Mouse (Mus musculus) thymus, postnatal 10 days (tissue): ENCODE data around the gene Vwa5a.

Experiments used
- DNase-seq, 2 experiments: peaks; one replicate each; pipeline ENCODE4 v3.0.0; 2021; ENCODE audit warnings: low spot score in 2 of 2

Vwa5a gene

GRCm38 (mm10) chr9:38718102-38718501 is at the start of gene Vwa5a:
TSS of gene Vwa5a (plus strand) at chr9:38718268.
- DNase-seq: no peak

- DNase-seq: no peak
Observed at GRCm38 (mm10) chr9:38672887-38673286, 45.2 kb upstream of the Vwa5a start.

GRCm38 (mm10) chr9:38674501-38674900 is 43.6 kb upstream of the Vwa5a start, which contains the start of gene Olfr918:
TSS of gene Olfr918 (minus strand) at chr9:38674601.
- DNase-seq: no peak

- no peak for DNase-seq
Observed at GRCm38 (mm10) chr9:38718927-38719441, 916 bp downstream of the Vwa5a start.

- DNase-seq: no peak
Observed at GRCm38 (mm10) chr9:38724044-38724443, 6.0 kb downstream of the Vwa5a start.

GRCm38 (mm10) chr9:38728218-38728617 is 10.2 kb downstream of the Vwa5a start:
- DNase-seq: no peak

- no peak for DNase-seq
Observed at GRCm38 (mm10) chr9:38741408-38741807, 23.3 kb downstream of the Vwa5a start.

GRCm38 (mm10) chr9:38744619-38745315 is 26.7 kb downstream of the Vwa5a start:
- no peak for DNase-seq

- no peak for DNase-seq
Observed at GRCm38 (mm10) chr9:38751999-38752398, 33.9 kb downstream of the Vwa5a start, which contains the start of gene Olfr920. TSS of gene Olfr920 (plus strand) at chr9:38752299.

GRCm38 (mm10) chr9:38772768-38773167 is 54.7 kb downstream of the Vwa5a start, which contains the start of gene Olfr921:
TSS of gene Olfr921 (plus strand) at chr9:38773068.
- no peak for DNase-seq

GRCm38 (mm10) chr9:38792689-38793088 is 74.6 kb downstream of the Vwa5a start:
- no peak for DNase-seq
